Mouse (Mus musculus): ENCODE data around the gene Zfp773. TPM values are rescaled to one million over a fixed set of nuclear protein-coding genes. Genes with fewer than 3 reads are reported as not detected.
"Not testable (repeated sequence)": the region's sequence is repeated elsewhere in the genome, so short reads cannot be mapped to it uniquely, and the experiment has no call there.

Gene Zfp773
- polyA plus RNA-seq (2016; fragmentation: Nextera tagmentation; extraction: Ambion mirVana), result 5.0 and 8.2 TPM in 2 replicates

DNA sequence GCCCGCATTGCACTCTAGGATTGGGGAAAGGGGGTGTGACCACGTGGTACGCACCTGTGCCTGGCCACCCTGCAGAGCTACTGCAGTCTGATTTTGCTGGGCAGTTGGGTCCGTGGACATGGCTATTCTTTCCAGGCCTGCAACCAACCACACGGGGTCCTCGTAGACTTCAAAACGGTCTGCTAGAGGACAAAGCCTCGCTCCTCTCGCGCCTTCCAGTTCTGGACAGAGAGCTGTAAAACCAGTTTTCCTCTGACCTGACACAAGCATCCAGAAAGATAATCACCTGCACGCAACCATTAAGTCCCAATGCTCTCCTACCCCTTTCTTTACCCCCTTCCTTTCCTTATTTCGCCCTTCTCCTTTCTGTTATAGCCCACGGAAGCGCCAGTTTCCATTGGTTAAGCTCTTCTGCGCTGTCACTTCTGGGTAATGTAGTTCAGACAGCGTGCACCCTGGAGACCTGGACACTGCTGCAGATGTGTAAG is at the start of gene Zfp773:
TSS of gene Zfp773 (minus strand) at position 377 of the 488 bp plus-strand sequence.
- Histone ChIP-seq H3K4me3 (peak within 1 kb of the TSS; percentile 57), H3K4me1 (peaks cover 11% of the 10 kb centered on the region), H3K36me3 (peaks cover 18% of the 10 kb centered on the region), H3K9me3 (replicated peaks) (0 out of 2 replicates have a peak, but pooled peaks cover 4% of the 10 kb centered on the region), H3K27me3 (ENCODE audit: low read depth, poor library complexity, severe bottlenecking) (no peaks in the 10 kb centered on the region), H3K27ac (replicated peaks) (peak within 1 kb of the TSS; percentile 87)
- WGBS, result 4% methylated on average over 16 of the region's 16 CpGs
- DNase-seq (ENCODE audit: low spot score), result peak; percentile 77

GRCm38 (mm10) chr7:7185897-7186296 is 49.3 kb upstream of the Zfp773 start:
- no peak overlapping the region for H3K4me3 ChIP-seq
- no peaks in the 10 kb centered on the region for H3K4me1 ChIP-seq
- no peak overlapping the region for H3K27ac ChIP-seq (replicated peaks)
- H3K9me3 ChIP-seq (replicated peaks), result no peaks in the 10 kb centered on the region
- 100% methylated on average over 1 of the region's 1 CpGs for WGBS
- H3K36me3 ChIP-seq, result peaks cover 24% of the 10 kb centered on the region
- no peak for DNase-seq (ENCODE audit: low spot score)
- H3K27me3 ChIP-seq (ENCODE audit: low read depth, poor library complexity, severe bottlenecking), result no peaks in the 10 kb centered on the region

DNA sequence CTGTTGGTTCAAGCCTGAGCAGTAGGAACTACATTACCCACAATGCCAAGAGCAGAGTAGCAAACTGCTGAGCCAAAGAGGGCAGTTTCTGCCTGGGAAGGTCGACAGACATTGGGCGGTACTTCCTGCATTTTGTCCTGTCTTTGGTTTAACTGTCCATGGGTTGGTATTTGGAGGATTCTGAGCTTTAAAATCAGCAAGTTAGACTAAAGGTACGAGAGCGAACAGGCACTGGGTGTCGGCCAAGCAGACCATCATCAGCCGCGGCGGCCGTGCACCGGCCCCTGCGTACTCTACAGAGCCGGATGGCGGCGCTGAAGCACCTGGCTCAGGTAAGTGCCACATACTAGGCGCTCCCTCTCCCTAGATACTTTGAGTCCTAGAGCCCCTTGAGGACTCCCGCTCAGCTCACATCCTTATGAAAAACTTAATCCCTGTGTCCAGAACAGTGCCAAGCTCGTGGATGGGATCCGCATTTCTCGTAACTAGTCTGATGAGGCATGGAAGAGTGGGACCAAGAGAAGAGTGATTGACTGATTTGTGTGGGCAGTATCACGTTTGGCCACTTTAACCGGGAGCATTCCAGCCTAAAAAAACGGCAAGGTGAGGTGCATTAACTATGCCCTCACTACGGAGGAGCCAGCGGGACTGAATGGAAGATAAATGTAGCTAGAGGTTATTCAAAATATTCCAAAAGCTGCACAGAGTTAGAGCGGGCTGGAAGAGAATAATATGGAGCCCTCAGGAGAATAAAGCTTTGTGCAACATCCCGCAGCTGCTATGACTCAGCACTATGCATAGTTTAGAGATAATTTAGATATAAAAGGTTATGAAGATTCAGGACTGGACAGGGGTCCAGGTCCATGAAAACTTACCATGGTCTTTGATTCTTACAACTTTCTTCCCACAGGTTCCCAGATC is 34.9 kb upstream of the Zfp773 start, which contains the start of gene Zfp418:
TSS of gene Zfp418 (plus strand) at position 104 of the 921 bp plus-strand sequence.
- DNase-seq (ENCODE audit: low spot score), result peak; percentile 29
- H3K4me3 ChIP-seq, result peak within 1 kb of the TSS; percentile 66
- no peaks in the 10 kb centered on the region for H3K9me3 ChIP-seq (replicated peaks)
- 3% methylated on average over 26 of the region's 26 CpGs for WGBS
- H3K4me1 ChIP-seq, result peaks cover 8% of the 10 kb centered on the region
- H3K27ac ChIP-seq (replicated peaks), result peak within 1 kb of the TSS; percentile 77
- H3K27me3 ChIP-seq (ENCODE audit: low read depth, poor library complexity, severe bottlenecking), result no peaks in the 10 kb centered on the region
- peaks cover 16% of the 10 kb centered on the region for H3K36me3 ChIP-seq

DNA sequence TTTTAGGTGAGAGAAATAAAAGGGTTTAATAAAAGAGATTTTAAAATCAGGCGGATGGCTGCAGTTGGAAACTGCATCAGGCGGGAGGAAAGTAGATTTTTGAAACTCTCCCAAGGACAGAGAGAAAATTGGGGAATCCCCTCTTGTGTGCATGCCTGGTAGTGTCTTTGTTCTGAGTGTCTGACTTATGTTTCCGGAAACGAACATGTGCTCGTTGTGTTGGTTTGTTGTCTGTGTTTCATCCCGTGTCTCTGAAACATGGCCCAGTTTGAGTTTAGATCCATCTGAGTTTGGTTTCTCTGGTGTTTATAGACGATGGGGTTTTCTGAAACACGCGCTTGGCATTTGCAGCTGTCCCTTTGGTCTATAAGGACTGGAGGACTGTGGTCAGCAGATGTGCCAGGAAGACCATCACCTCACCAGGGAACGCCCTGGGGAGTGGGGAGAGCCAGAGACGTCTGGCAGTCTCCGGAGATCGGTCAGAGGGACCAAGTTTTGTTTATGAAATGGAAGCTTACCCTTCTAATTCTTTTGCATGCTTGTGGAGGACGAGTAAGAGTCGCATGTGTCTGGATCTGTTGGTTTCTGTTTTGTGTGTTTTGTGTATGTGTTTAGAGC is 9.5 kb upstream of the Zfp773 start:
- peaks cover 30% of the 10 kb centered on the region for H3K9me3 ChIP-seq (replicated peaks)
- no peaks in the 10 kb centered on the region for H3K27me3 ChIP-seq (ENCODE audit: low read depth, poor library complexity, severe bottlenecking)
- no peaks in the 10 kb centered on the region for H3K4me1 ChIP-seq
- no peak overlapping the region for H3K4me3 ChIP-seq
- WGBS, result 91% methylated on average over 15 of the region's 15 CpGs
- H3K27ac ChIP-seq (replicated peaks), result no peak overlapping the region
- H3K36me3 ChIP-seq, result no peaks in the 10 kb centered on the region
- no peak for DNase-seq (ENCODE audit: low spot score)

- WGBS, result 90% methylated on average over 1 of the region's 1 CpGs
- no peak for DNase-seq (ENCODE audit: low spot score)
- Histone ChIP-seq H3K4me1 (no peaks in the 10 kb centered on the region), H3K27me3 (ENCODE audit: low read depth, poor library complexity, severe bottlenecking) (no peaks in the 10 kb centered on the region), H3K9me3 (replicated peaks) (peaks cover 30% of the 10 kb centered on the region), H3K36me3 (no peaks in the 10 kb centered on the region), H3K4me3 (no peak overlapping the region), H3K27ac (replicated peaks) (no peak overlapping the region)
These were observed 7.7 kb upstream of the Zfp773 start for GRCm38 (mm10) chr7:7144215-7144614.

DNA sequence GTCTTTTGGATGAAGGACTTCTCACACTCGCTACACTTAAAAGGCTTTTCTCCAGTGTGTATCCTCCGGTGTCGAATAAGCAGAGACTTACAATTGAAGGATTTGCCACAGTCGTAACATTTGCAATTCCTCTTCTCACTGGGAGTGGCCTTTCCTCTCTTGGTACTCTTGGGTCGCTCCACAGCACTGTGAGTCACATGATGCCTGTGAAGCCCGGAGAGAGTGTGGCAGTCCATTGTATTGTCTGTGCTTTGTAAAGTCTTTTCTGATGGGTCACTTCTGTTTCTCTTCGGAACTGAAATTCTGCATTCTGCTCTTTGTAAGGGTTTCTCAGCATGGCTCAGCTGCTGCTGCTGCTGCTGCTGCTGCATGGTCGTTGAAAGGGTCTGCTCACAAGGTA is 3.8 kb downstream of the Zfp773 start:
- no peaks in the 10 kb centered on the region for H3K27me3 ChIP-seq (ENCODE audit: low read depth, poor library complexity, severe bottlenecking)
- no peak overlapping the region for H3K27ac ChIP-seq (replicated peaks)
- peaks cover 11% of the 10 kb centered on the region for H3K4me1 ChIP-seq
- no peak overlapping the region for H3K4me3 ChIP-seq
- 77% methylated on average over 8 of the region's 8 CpGs for WGBS
- no peak for DNase-seq (ENCODE audit: low spot score)
- H3K36me3 ChIP-seq, result peaks cover 24% of the 10 kb centered on the region
- H3K9me3 ChIP-seq (replicated peaks), result peaks cover 4% of the 10 kb centered on the region; the same call in 1 of the 2 replicates

- H3K27ac ChIP-seq (replicated peaks); H3K4me3 ChIP-seq; H3K9me3 ChIP-seq (replicated peaks); H3K27me3 ChIP-seq (ENCODE audit: low read depth, poor library complexity, severe bottlenecking); DNase-seq (ENCODE audit: low spot score); H3K4me1 ChIP-seq: not testable (repeated sequence)
- WGBS, result 94% methylated on average over 15 of the region's 15 CpGs
- peaks cover 24% of the 10 kb centered on the region for H3K36me3 ChIP-seq
These were observed 5.9 kb downstream of the Zfp773 start for GRCm38 (mm10) chr7:7130491-7131124.

GRCm38 (mm10) chr7:7121602-7121980 is 15.0 kb downstream of the Zfp773 start:
- 59% methylated on average over 6 of the region's 6 CpGs for WGBS
- no peaks in the 10 kb centered on the region for H3K9me3 ChIP-seq (replicated peaks)
- DNase-seq (ENCODE audit: low spot score), result no peak
- H3K4me3 ChIP-seq, result peak overlapping the region; percentile 64
- H3K4me1 ChIP-seq, result peaks cover 12% of the 10 kb centered on the region
- H3K36me3 ChIP-seq, result peaks cover 28% of the 10 kb centered on the region
- peak overlapping the region; percentile 80; the same call in 1 of the 2 replicates for H3K27ac ChIP-seq (replicated peaks)
- no peaks in the 10 kb centered on the region for H3K27me3 ChIP-seq (ENCODE audit: low read depth, poor library complexity, severe bottlenecking)

DNA sequence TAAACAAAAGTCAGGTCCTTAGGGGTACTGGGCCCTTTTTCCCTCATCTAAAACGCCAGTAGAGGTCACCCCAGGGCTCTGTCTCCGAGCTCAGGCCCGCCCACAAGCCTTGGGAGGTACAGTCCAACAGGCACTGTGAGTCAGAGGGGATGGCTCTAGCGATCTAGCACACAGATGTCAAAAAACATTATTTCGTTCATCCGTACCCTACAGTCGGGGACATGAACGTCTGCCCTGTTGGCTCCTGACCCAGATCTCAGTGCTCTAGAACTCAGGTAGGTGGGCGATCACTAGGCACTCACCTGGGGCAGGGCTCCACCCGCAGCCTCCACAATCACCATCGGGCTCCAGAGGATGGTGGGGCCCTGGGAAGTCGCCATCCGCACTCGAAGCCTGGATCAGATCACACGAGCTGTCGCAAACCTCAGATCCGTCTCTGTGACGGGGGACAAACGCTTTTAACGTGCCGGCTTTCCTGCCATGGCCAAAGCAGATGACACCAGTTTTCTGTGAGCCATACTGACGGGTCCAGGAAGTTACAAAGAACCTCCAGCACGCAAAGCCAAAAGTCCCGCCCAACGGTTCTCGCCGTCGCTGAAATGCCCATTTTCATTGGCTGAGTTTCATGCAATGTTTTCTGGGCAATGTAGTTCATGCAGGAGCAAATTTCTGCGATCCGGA is 15.5 kb downstream of the Zfp773 start, which contains the start of gene Zfp954:
TSS of gene Zfp954 (minus strand) at position 568 of the 681 bp plus-strand sequence.
- WGBS, result under 1% methylated on average over 30 of the region's 30 CpGs
- Histone ChIP-seq H3K4me1 (peaks cover 12% of the 10 kb centered on the region), H3K27ac (replicated peaks) (peak within 1 kb of the TSS; percentile 80), H3K27me3 (ENCODE audit: low read depth, poor library complexity, severe bottlenecking) (no peaks in the 10 kb centered on the region), H3K4me3 (peak within 1 kb of the TSS; percentile 64), H3K9me3 (replicated peaks) (no peaks in the 10 kb centered on the region), H3K36me3 (peaks cover 34% of the 10 kb centered on the region)
- peak; percentile 82 for DNase-seq (ENCODE audit: low spot score)

- Histone ChIP-seq H3K36me3 (peaks cover 60% of the 10 kb centered on the region), H3K4me3 (no peak overlapping the region), H3K4me1 (peaks cover 12% of the 10 kb centered on the region), H3K27me3 (ENCODE audit: low read depth, poor library complexity, severe bottlenecking) (no peaks in the 10 kb centered on the region), H3K9me3 (replicated peaks) (no peaks in the 10 kb centered on the region), H3K27ac (replicated peaks) (no peak overlapping the region)
- 98% methylated on average over 2 of the region's 2 CpGs for WGBS
- DNase-seq (ENCODE audit: low spot score), result no peak
These were observed 18.1 kb downstream of the Zfp773 start for GRCm38 (mm10) chr7:7118441-7118840.

DNA sequence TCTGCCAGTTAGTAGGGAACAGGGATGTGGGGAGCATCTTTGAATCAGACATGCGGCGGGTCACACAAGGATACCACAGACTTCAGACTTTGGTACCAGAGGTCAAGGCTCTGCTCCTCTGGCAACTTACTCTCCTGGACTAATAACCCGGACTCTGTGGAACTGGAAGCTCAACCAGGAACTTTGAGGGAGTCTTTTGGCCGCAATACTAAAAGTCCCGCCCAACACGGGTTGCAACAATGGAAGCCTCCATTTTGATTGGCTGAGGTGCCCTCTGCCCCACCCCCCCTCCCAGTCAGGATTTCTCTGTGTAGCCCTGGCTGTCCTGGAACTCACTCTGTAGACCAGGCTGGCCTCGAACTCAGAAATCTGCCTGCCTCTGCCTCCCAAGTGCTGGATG is 28.1 kb downstream of the Zfp773 start:
- H3K36me3 ChIP-seq, result peaks cover 4% of the 10 kb centered on the region; the same call in 1 of the 2 replicates
- no peak overlapping the region for H3K27ac ChIP-seq (replicated peaks)
- DNase-seq (ENCODE audit: low spot score), result no peak
- H3K4me3 ChIP-seq, result no peak overlapping the region
- no peaks in the 10 kb centered on the region for H3K4me1 ChIP-seq
- H3K27me3 ChIP-seq (ENCODE audit: low read depth, poor library complexity, severe bottlenecking), result no peaks in the 10 kb centered on the region
- peaks cover 44% of the 10 kb centered on the region for H3K9me3 ChIP-seq (replicated peaks)
- WGBS, result 93% methylated on average over 7 of the region's 7 CpGs

Data from midbrain, embryonic 10.5 days (tissue).